20 mouse cellular contexts compared by ENCODE assay signal in genomic region chr4:32175853-32176448, GRCm38 (mm10).
DNase-seq lines count a peak whose midpoint lies in the region; ATAC-seq and TF ChIP-seq lines count a peak whose summit lies in the region.
"Had no signal": no experiment of that assay in that cellular context is flagged by ENCODE, and none has a peak within 500 bp of the region (broad histone marks: within the 10 kb centered on the region; RNA-seq: fewer than 3 reads in every experiment).

No protein-coding gene starts in this region.

- H3K9me3 ChIP-seq in hindbrain, embryonic 11.5 days (ENCODE audit: control insufficient read depth, low read length), result no peaks in the 10 kb centered on the region
- no peaks in the 10 kb centered on the region for H3K9me3 ChIP-seq in hindbrain, postnatal 0 days (ENCODE audit: low read length)
- 0 out of 2 replicates have a peak, but pooled peaks cover 3% of the 10 kb centered on the region for H3K9me3 ChIP-seq in midbrain, embryonic 13.5 days
- H3K9me3 ChIP-seq in midbrain, embryonic 16.5 days (replicated peaks; ENCODE audit: control insufficient read depth, low read length, poor library complexity, severe bottlenecking), result no peaks in the 10 kb centered on the region
- no peaks in the 10 kb centered on the region for H3K9me3 ChIP-seq in intestine, embryonic 16.5 days (ENCODE audit: control insufficient read depth, low read length)
- H3K9me3 ChIP-seq: embryonic facial prominence, embryonic 15.5 days; heart, embryonic 13.5 days; liver, embryonic 13.5 days; lung, embryonic 15.5 days had no signal

- TF ChIP-seq CTCF in hindbrain, postnatal 0 days (IDR thresholded peaks at IDR 0.05; ENCODE audit: low read depth), result no peak
- no peak for TF ChIP-seq CTCF in embryonic fibroblast, embryonic 13.5 days (IDR thresholded peaks at IDR 0.05; ENCODE audit: borderline replicate concordance, insufficient read depth, low read length)

- TF ChIP-seq POLR2A in embryonic fibroblast, embryonic 13.5 days (IDR thresholded peaks at IDR 0.05; ENCODE audit: low read depth, low read length), result no peak

- ATAC-seq in hindbrain, embryonic 11.5 days (ENCODE audit: low FRiP score), result peak; percentile 47
- ATAC-seq in hindbrain, postnatal 0 days, result no peak
- peak; percentile 5; the same call in 1 of the 2 replicates for ATAC-seq in midbrain, embryonic 13.5 days
- no peak for ATAC-seq in midbrain, embryonic 16.5 days
- no peak for ATAC-seq in intestine, embryonic 16.5 days
- ATAC-seq: activated CD4-positive, CD25-positive, alpha-beta regulatory T cell, adult 4 months had no signal

- no peaks in the 10 kb centered on the region for H3K4me1 ChIP-seq in hindbrain, embryonic 11.5 days (replicated peaks; ENCODE audit: control insufficient read depth, insufficient read depth, low read length)
- H3K4me1 ChIP-seq in hindbrain, postnatal 0 days (ENCODE audit: insufficient read depth, low read length), result no peaks in the 10 kb centered on the region
- peaks cover 12% of the 10 kb centered on the region for H3K4me1 ChIP-seq in midbrain, embryonic 13.5 days (replicated peaks)
- H3K4me1 ChIP-seq in midbrain, embryonic 16.5 days (ENCODE audit: control insufficient read depth, insufficient read depth, low read length), result no peaks in the 10 kb centered on the region
- peaks cover 29% of the 10 kb centered on the region for H3K4me1 ChIP-seq in embryonic fibroblast, embryonic 13.5 days (ENCODE audit: control insufficient read depth, insufficient read depth, low read length)
- no peaks in the 10 kb centered on the region for H3K4me1 ChIP-seq in intestine, embryonic 16.5 days (ENCODE audit: control insufficient read depth, insufficient read depth, low read length)

- H3K27me3 ChIP-seq in hindbrain, embryonic 11.5 days (ENCODE audit: control insufficient read depth, insufficient read depth, low read length), result no peaks in the 10 kb centered on the region
- no peaks in the 10 kb centered on the region for H3K27me3 ChIP-seq in hindbrain, postnatal 0 days (ENCODE audit: insufficient read depth, low read length)
- no peaks in the 10 kb centered on the region for H3K27me3 ChIP-seq in midbrain, embryonic 13.5 days
- no peaks in the 10 kb centered on the region for H3K27me3 ChIP-seq in midbrain, embryonic 16.5 days (ENCODE audit: control insufficient read depth, insufficient read depth, low read depth, low read length)
- H3K27me3 ChIP-seq in intestine, embryonic 16.5 days (replicated peaks; ENCODE audit: control insufficient read depth, insufficient read depth, low read length), result no peaks in the 10 kb centered on the region
- H3K27me3 ChIP-seq: embryonic facial prominence, embryonic 15.5 days; heart, embryonic 13.5 days; liver, embryonic 13.5 days; lung, embryonic 15.5 days had no signal

- H3K27ac ChIP-seq in hindbrain, embryonic 11.5 days (ENCODE audit: low read depth, low read length), result no peak overlapping the region
- no peak overlapping the region for H3K27ac ChIP-seq in hindbrain, postnatal 0 days
- H3K27ac ChIP-seq in midbrain, embryonic 13.5 days, result no peak overlapping the region
- H3K27ac ChIP-seq in midbrain, embryonic 16.5 days (ENCODE audit: low read length), result no peak overlapping the region
- H3K27ac ChIP-seq in embryonic fibroblast, embryonic 13.5 days (ENCODE audit: insufficient read depth, low read length), result peak overlapping the region; percentile 94
- no peak overlapping the region for H3K27ac ChIP-seq in intestine, embryonic 16.5 days (ENCODE audit: low read length)
- H3K27ac ChIP-seq: embryonic facial prominence, embryonic 15.5 days; heart, embryonic 13.5 days; liver, embryonic 13.5 days; lung, embryonic 15.5 days; macrophage had no signal

- WGBS in hindbrain, embryonic 11.5 days, result 55% methylated on average over 6 of the region's 6 CpGs
- 58% methylated on average over 6 of the region's 6 CpGs for WGBS in hindbrain, postnatal 0 days
- WGBS in midbrain, embryonic 13.5 days, result 65% methylated on average over 6 of the region's 6 CpGs
- 70% methylated on average over 6 of the region's 6 CpGs for WGBS in midbrain, embryonic 16.5 days
- WGBS in intestine, embryonic 16.5 days, result 67% methylated on average over 6 of the region's 6 CpGs

- no peaks in the 10 kb centered on the region for H3K36me3 ChIP-seq in hindbrain, embryonic 11.5 days (ENCODE audit: control insufficient read depth, insufficient read depth, low read length)
- no peaks in the 10 kb centered on the region for H3K36me3 ChIP-seq in hindbrain, postnatal 0 days (ENCODE audit: insufficient read depth, low read length)
- no peaks in the 10 kb centered on the region for H3K36me3 ChIP-seq in midbrain, embryonic 13.5 days
- no peaks in the 10 kb centered on the region for H3K36me3 ChIP-seq in midbrain, embryonic 16.5 days (ENCODE audit: control insufficient read depth, insufficient read depth, low read length)
- no peaks in the 10 kb centered on the region for H3K36me3 ChIP-seq in intestine, embryonic 16.5 days (ENCODE audit: control insufficient read depth, insufficient read depth, low read length)
- H3K36me3 ChIP-seq: embryonic facial prominence, embryonic 15.5 days; heart, embryonic 13.5 days; liver, embryonic 13.5 days; lung, embryonic 15.5 days had no signal

- H3K4me3 ChIP-seq in hindbrain, embryonic 11.5 days (ENCODE audit: low read depth, low read length), result no peak overlapping the region
- H3K4me3 ChIP-seq in hindbrain, postnatal 0 days (ENCODE audit: low read length), result no peak overlapping the region
- no peak overlapping the region for H3K4me3 ChIP-seq in midbrain, embryonic 13.5 days (replicated peaks)
- no peak overlapping the region for H3K4me3 ChIP-seq in midbrain, embryonic 16.5 days (ENCODE audit: low read depth, low read length)
- H3K4me3 ChIP-seq in embryonic fibroblast, embryonic 13.5 days (ENCODE audit: insufficient read depth, low read length), result no peak overlapping the region
- no peak overlapping the region for H3K4me3 ChIP-seq in intestine, embryonic 16.5 days (ENCODE audit: low read length)
- H3K4me3 ChIP-seq: embryonic facial prominence, embryonic 15.5 days; heart, embryonic 13.5 days; liver, embryonic 13.5 days; lung, embryonic 15.5 days had no signal

- no peak overlapping the region for H3K9ac ChIP-seq in hindbrain, embryonic 11.5 days (ENCODE audit: low read depth, low read length)
- H3K9ac ChIP-seq in hindbrain, postnatal 0 days (replicated peaks; ENCODE audit: low read length), result no peak overlapping the region
- H3K9ac ChIP-seq in midbrain, embryonic 13.5 days (replicated peaks), result no peak overlapping the region
- no peak overlapping the region for H3K9ac ChIP-seq in midbrain, embryonic 16.5 days (ENCODE audit: low read depth, low read length)
- H3K9ac ChIP-seq in intestine, embryonic 16.5 days (ENCODE audit: low read depth, low read length), result no peak overlapping the region
- H3K9ac ChIP-seq: embryonic facial prominence, embryonic 15.5 days; heart, embryonic 13.5 days; liver, embryonic 13.5 days; lung, embryonic 15.5 days had no signal

- no peak overlapping the region for H3K4me2 ChIP-seq in hindbrain, embryonic 11.5 days (replicated peaks; ENCODE audit: low read depth, low read length)
- H3K4me2 ChIP-seq in hindbrain, postnatal 0 days (ENCODE audit: low read depth, low read length), result no peak overlapping the region
- no peak overlapping the region for H3K4me2 ChIP-seq in midbrain, embryonic 13.5 days (replicated peaks)
- no peak overlapping the region for H3K4me2 ChIP-seq in midbrain, embryonic 16.5 days (ENCODE audit: low read length)
- no peak overlapping the region for H3K4me2 ChIP-seq in intestine, embryonic 16.5 days (ENCODE audit: low read depth, low read length)
- H3K4me2 ChIP-seq: embryonic facial prominence, embryonic 15.5 days; heart, embryonic 13.5 days; liver, embryonic 13.5 days; lung, embryonic 15.5 days had no signal

- DNase-seq in hindbrain, embryonic 11.5 days (ENCODE audit: low spot score), result no peak
- DNase-seq in hindbrain, postnatal 0 days (ENCODE audit: low spot score), result no peak
- no peak for DNase-seq in layer of hippocampus, adult 9-10 months (ENCODE audit: low spot score)
- DNase-seq: adrenal gland, postnatal 25 days; B cell, adult 2 months; cerebellum, adult 18-20 months; cerebellum, postnatal 36 days; heart, adult 11 months; kidney, adult 18-20 months; liver, embryonic 13.5 days; thymus, postnatal 4 days had no signal

Comparison
In these comparisons a context has a peak if more than half of its experiments do, and no peak if none do; other contexts are left out.
1. ATAC-seq: peak in hindbrain, embryonic 11.5 days (single experiment) and midbrain, embryonic 13.5 days (single experiment); none in hindbrain, postnatal 0 days (single experiment), midbrain, embryonic 16.5 days (single experiment) and intestine, embryonic 16.5 days (single experiment).